Mouse (Mus musculus) liver (tissue): Measurements from ENCODE around the gene Sv2c.

Experiments
- DNase-seq: peaks from one replicate; pipeline ENCODE4 v3.0.0-alpha.2; 2020; ENCODE audit warnings: mixed read lengths

The Sv2c gene

GRCm38 (mm10) chr13:95941861-95942260, 190.5 kb downstream of the Sv2c start:
- no peak for DNase-seq

GRCm38 (mm10) chr13:95940811-95941210, 191.6 kb downstream of the Sv2c start:
- DNase-seq, result no peak

GRCm38 (mm10) chr13:95924201-95924621, 208.2 kb downstream of the Sv2c start:
- no peak for DNase-seq

GRCm38 (mm10) chr13:95922626-95923025, 209.8 kb downstream of the Sv2c start:
- DNase-seq, result no peak

GRCm38 (mm10) chr13:95918624-95919284, 213.6 kb downstream of the Sv2c start:
- DNase-seq, result no peak

GRCm38 (mm10) chr13:95913046-95913406, 219.4 kb downstream of the Sv2c start:
- no peak for DNase-seq

- DNase-seq, result no peak
These were observed 220.0 kb downstream of the Sv2c start for GRCm38 (mm10) chr13:95912157-95913045.

- DNase-seq, result no peak
These were observed 222.1 kb downstream of the Sv2c start for GRCm38 (mm10) chr13:95910270-95910669.

- DNase-seq, result no peak
These were observed 223.1 kb downstream of the Sv2c start for GRCm38 (mm10) chr13:95909244-95909643.
